Comparison of ENCODE assay signal across 13 mouse cellular contexts in the genomic region with DNA sequence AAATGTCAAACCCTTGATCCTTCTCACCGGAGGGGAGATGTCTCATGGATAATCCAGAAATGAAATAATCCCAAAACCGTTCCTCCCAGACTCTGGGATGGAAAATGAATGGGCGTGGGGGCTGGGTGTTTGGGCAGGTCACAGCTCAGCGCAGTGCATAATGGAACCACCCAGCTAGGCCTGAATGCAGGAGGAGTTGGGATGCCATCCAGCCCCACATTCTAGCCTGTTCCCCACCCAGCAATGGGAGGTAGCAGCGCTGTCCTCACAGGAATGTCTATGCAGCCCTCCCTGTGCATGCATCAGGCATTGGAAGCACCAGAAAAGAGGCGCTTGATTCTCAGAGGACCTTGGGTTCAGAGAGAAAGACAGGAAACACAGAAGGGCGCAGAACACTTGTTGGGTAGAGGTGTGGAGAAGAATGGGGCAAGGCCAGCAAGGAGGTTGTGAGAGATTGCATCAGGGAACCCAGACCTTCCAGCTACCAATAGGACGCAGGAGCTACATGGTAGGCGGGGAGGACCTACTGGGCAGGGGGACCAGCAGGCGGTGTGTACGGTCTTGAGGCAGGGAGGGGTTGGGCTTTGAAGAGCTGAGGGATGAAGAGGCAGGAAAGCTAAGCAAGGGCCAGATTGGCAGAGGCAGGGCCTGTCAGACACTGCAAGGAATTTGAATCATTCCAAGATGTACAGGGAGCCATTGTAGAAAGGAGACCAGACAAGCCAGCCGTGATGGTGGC. TPM values are rescaled to one million over a fixed set of nuclear protein-coding genes. Genes with fewer than 3 reads are reported as not detected.
DNase-seq lines count a peak whose midpoint lies in the region; ATAC-seq and TF ChIP-seq lines count a peak whose summit lies in the region.
"Had no signal": no experiment of that assay in that cellular context is flagged by ENCODE, and none has a peak within 500 bp of the region (broad histone marks: within the 10 kb centered on the region; RNA-seq: fewer than 3 reads in every experiment).

No protein-coding gene starts in this region.

- TF ChIP-seq CTCF in liver, postnatal 0 days (IDR thresholded peaks at IDR 0.05; ENCODE audit: low read depth), result no peak

- peak; percentile 17 for TF ChIP-seq POLR2A in myocyte (IDR thresholded peaks at IDR 0.05; ENCODE audit: insufficient read length, low read depth)

- 80% methylated on average over 12 of the region's 12 CpGs for WGBS in heart, embryonic 15.5 days
- 72% methylated on average over 12 of the region's 12 CpGs for WGBS in embryonic facial prominence, embryonic 15.5 days
- WGBS in liver, postnatal 0 days (ENCODE audit: insufficient replicate concordance), result 83% methylated on average over 12 of the region's 12 CpGs

- no peak for DNase-seq in heart, adult 8-10 months (ENCODE audit: low spot score)
- no peak for DNase-seq in embryo, embryonic 10 days (ENCODE audit: low spot score)
- DNase-seq in liver, postnatal 0 days, result no peak
- DNase-seq: cerebellum, adult 8-10 months; thymus, postnatal 36 days had no signal

- H3K9ac ChIP-seq in heart, embryonic 15.5 days, result no peak overlapping the region
- no peak overlapping the region for H3K9ac ChIP-seq in embryonic facial prominence, embryonic 15.5 days
- no peak overlapping the region for H3K9ac ChIP-seq in liver, postnatal 0 days (replicated peaks)
- H3K9ac ChIP-seq: liver, embryonic 12.5 days had no signal

- no peaks in the 10 kb centered on the region for H3K27me3 ChIP-seq in heart, embryonic 15.5 days
- H3K27me3 ChIP-seq in megakaryocyte, embryonic 14.5 days (replicated peaks), result no peaks in the 10 kb centered on the region
- no peaks in the 10 kb centered on the region for H3K27me3 ChIP-seq in embryonic facial prominence, embryonic 15.5 days
- no peaks in the 10 kb centered on the region for H3K27me3 ChIP-seq in myocyte (ENCODE audit: control insufficient read depth, insufficient read depth, insufficient read length)
- no peaks in the 10 kb centered on the region for H3K27me3 ChIP-seq in liver, postnatal 0 days (ENCODE audit: insufficient read depth, low read length)
- H3K27me3 ChIP-seq: liver, embryonic 12.5 days had no signal

- H3K4me3 ChIP-seq in heart, embryonic 15.5 days, result no peak overlapping the region
- peak overlapping the region; percentile 2 for H3K4me3 ChIP-seq in megakaryocyte, embryonic 14.5 days (replicated peaks)
- H3K4me3 ChIP-seq in embryonic facial prominence, embryonic 15.5 days (replicated peaks), result no peak overlapping the region
- no peak overlapping the region for H3K4me3 ChIP-seq in myocyte
- no peak overlapping the region for H3K4me3 ChIP-seq in liver, postnatal 0 days (ENCODE audit: low read depth, low read length)
- H3K4me3 ChIP-seq: liver, embryonic 12.5 days had no signal

- no peak overlapping the region for H3ac ChIP-seq in myocyte (ENCODE audit: control insufficient read depth, insufficient read length)

- no peak overlapping the region for H3K4me2 ChIP-seq in heart, embryonic 15.5 days
- no peak overlapping the region for H3K4me2 ChIP-seq in embryonic facial prominence, embryonic 15.5 days (replicated peaks)
- no peak overlapping the region for H3K4me2 ChIP-seq in myocyte (ENCODE audit: low read depth)
- no peak overlapping the region for H3K4me2 ChIP-seq in liver, postnatal 0 days (ENCODE audit: low read depth, low read length)
- H3K4me2 ChIP-seq: liver, embryonic 12.5 days had no signal

- H3K79me2 ChIP-seq in myocyte (ENCODE audit: control insufficient read depth, insufficient read depth), result peaks cover 47% of the 10 kb centered on the region

- no peak for TF ChIP-seq EP300 in liver, postnatal 0 days (IDR thresholded peaks at IDR 0.05; ENCODE audit: low read depth)

- H3K27ac ChIP-seq in heart, embryonic 15.5 days, result peak overlapping the region; percentile 24; the same call in 1 of the 2 replicates
- H3K27ac ChIP-seq in embryonic facial prominence, embryonic 15.5 days (replicated peaks), result peak overlapping the region; percentile 3; the same call in 1 of the 2 replicates
- H3K27ac ChIP-seq in liver, postnatal 0 days (ENCODE audit: low read depth), result no peak overlapping the region
- H3K27ac ChIP-seq: liver, embryonic 12.5 days had no signal

- ATAC-seq in heart, embryonic 15.5 days (replicated peaks; ENCODE audit: insufficient number of reproducible peaks, insufficient read depth, low FRiP score, low read depth), result no peak
- no peak for ATAC-seq in megakaryocyte, adult 5-6 weeks (ENCODE audit: poor library complexity, severe bottlenecking)
- no peak for ATAC-seq in embryonic facial prominence, embryonic 15.5 days (ENCODE audit: insufficient number of reproducible peaks, low FRiP score, low TSS enrichment, low read depth)
- no peak for ATAC-seq in liver, postnatal 0 days
- ATAC-seq: intestine, embryonic 16.5 days; liver, embryonic 12.5 days had no signal

- peaks cover 80% of the 10 kb centered on the region for H3K36me3 ChIP-seq in heart, embryonic 15.5 days
- H3K36me3 ChIP-seq in megakaryocyte, embryonic 14.5 days (replicated peaks; ENCODE audit: low read length), result peaks cover 97% of the 10 kb centered on the region
- peaks cover 74% of the 10 kb centered on the region for H3K36me3 ChIP-seq in embryonic facial prominence, embryonic 15.5 days
- peaks cover 19% of the 10 kb centered on the region for H3K36me3 ChIP-seq in myocyte (ENCODE audit: control insufficient read depth, insufficient read depth)
- peaks cover 19% of the 10 kb centered on the region; the same call in 1 of the 2 replicates for H3K36me3 ChIP-seq in liver, postnatal 0 days (replicated peaks; ENCODE audit: insufficient read depth, low read length)

- no peaks in the 10 kb centered on the region for H3K9me3 ChIP-seq in heart, embryonic 15.5 days (replicated peaks)
- no peaks in the 10 kb centered on the region for H3K9me3 ChIP-seq in megakaryocyte, embryonic 14.5 days
- no peaks in the 10 kb centered on the region for H3K9me3 ChIP-seq in embryonic facial prominence, embryonic 15.5 days (replicated peaks)
- no peaks in the 10 kb centered on the region for H3K9me3 ChIP-seq in liver, postnatal 0 days (ENCODE audit: low read length)
- H3K9me3 ChIP-seq: G1E; liver, embryonic 12.5 days had no signal

- peaks cover 45% of the 10 kb centered on the region for H3K4me1 ChIP-seq in heart, embryonic 15.5 days (replicated peaks)
- peaks cover 87% of the 10 kb centered on the region for H3K4me1 ChIP-seq in megakaryocyte, embryonic 14.5 days
- peaks cover 49% of the 10 kb centered on the region for H3K4me1 ChIP-seq in embryonic facial prominence, embryonic 15.5 days
- peaks cover 8% of the 10 kb centered on the region for H3K4me1 ChIP-seq in liver, postnatal 0 days (ENCODE audit: insufficient read depth)

TF ChIP-seq in myocyte, 11 proteins besides CTCF, POLR2A, EP300 and RAD21:
- TF ChIP-seq SRF (IDR thresholded peaks at IDR 0.05; ENCODE audit: control insufficient read depth, insufficient read length, low read depth), result no peak
- peak; percentile 42 for TF ChIP-seq POLR2AphosphoS2 (IDR thresholded peaks at IDR 0.05; ENCODE audit: insufficient read length, low read depth)

RNA-seq across cellular contexts. Expression of a gene that starts 57.5 kb away (rescaled TPM):
- polyA plus RNA-seq in heart, embryonic 15.5 days (2015; fragmentation: Nextera tagmentation; extraction: Ambion mirVana), result 6.3 and 8.5 TPM in 2 replicates
- total RNA-seq in heart, adult 8-10 months (2022), result 10 to 100 TPM; 37.5 to 52.5 (median 45.0) TPM
- polyA plus RNA-seq in megakaryocyte, embryonic 14.5 days (2012; ENCODE audit: insufficient read depth, low replicate concordance), result 42.4 and 114 TPM in 2 replicates
- 3.0 and 4.4 TPM in 2 replicates for total RNA-seq in megakaryocyte, adult 5-6 weeks (2015)
- total RNA-seq in megakaryocyte, adult 5-6 weeks (2017), result 0.77 and 3.6 TPM in 2 replicates
- 13.2 and 13.9 TPM in 2 replicates for polyA plus RNA-seq in embryonic facial prominence, embryonic 15.5 days (2015; fragmentation: Nextera tagmentation; extraction: Ambion mirVana)
- polyA plus RNA-seq in myocyte (2012; fragmentation: generic; extraction: Trizol), result 58.2 TPM
- polyA plus RNA-seq in liver, postnatal 0 days (2015; fragmentation: Nextera tagmentation; extraction: Ambion mirVana), result 0.76 and 0.87 TPM in 2 replicates
